Mouse (Mus musculus) kidney, postnatal 10 days (tissue): ENCODE measurements around the gene Tmem239.

ENCODE experiments used
- DNase-seq: peaks from one replicate; pipeline ENCODE4 v3.0.0; 2021; ENCODE audit warnings: mixed read lengths

The Tmem239 gene

DNA sequence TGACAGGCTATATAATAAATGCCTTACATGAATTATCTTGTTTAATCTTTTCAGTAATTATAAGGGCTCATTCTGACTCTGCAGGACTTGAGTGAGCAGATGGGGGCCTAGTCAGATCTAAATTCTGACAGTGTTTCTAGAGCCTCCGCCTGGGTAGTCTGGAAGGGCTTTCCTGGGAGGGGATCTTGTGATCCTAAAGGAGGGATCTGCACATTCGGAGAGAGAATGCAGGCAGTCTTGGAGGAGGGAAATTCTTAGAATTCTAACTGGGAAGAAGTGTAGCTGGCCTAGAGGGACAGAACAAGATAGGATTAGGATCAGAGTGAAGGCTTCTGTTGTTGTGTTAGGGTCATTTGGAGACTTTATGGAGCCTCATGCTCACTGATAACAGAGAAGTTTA, 46.0 kb downstream of the Tmem239 start:
- no peak for DNase-seq

DNA sequence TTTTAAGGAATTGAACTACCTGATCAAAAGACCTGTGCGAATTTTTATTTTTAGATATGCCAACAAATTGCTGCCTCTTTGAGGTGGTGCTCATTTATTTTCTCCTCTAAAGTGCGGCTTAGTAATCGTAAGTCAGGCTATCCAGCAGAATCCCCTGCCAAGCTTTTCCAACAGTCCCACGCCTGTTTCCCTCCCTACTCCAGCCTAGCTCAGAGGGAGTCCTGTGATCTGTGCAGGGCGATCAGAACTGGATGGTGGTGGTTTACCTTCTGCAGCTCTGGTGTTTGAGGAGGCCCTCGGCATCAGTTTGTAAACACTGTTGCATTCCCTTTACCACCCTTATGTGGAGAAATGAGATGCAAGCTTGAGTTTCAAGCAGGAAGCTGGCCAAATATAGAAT, 47.1 kb downstream of the Tmem239 start:
- DNase-seq, result no peak

DNA sequence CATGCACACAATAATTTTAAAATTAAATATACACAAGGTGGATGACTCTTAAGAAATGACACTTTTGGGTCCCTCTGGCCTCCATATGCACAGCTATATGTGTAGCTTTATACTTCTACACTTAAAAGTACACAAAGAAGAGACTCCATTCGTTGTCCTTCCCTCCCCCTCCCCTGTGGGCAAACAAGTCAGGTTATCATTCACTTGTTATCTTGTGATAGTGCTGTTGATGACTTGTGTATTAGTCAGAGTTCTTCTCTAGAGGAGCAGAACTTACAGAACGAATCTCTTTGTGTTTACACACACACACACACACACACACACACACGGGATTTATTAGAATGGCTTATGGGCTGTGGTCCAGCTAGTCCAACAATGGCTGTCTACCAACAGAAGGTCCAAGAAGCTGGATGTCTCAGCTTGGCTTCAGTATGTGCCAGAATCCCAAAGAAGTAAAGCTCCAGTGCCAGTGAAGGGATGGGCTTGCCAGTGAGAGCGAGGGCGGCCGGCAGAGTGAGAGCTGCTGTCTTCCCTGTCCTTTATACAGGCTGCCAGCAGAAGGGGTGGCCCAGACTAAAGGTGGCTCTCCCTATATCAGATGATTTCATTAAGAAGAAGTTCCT, 48.6 kb downstream of the Tmem239 start:
- DNase-seq, result no peak
